Mouse (Mus musculus) granulocyte monocyte progenitor cell, adult 5-6 weeks (primary cell): ENCODE measurements at regions not wholly inside any gene's neighbourhood (a gene's known extent, or its start where the extent isn't known, plus 50 kb on each side); places are given as distances from the start of the nearest gene placed in this dataset.

Experiments used
- ATAC-seq: replicated peaks from 2 replicates; pipeline ENCODE4 v1.8.0; 2016; ENCODE audit warnings: mild to moderate bottlenecking, moderate TSS enrichment, inconsistent platforms; ENCODE audit not compliant: poor library complexity, severe bottlenecking

- peak; percentile 52 for ATAC-seq
Observed at GRCm38 (mm10) chr19:53476768-53477547, 52.0 kb upstream of the Dusp5 start.

- no peak for ATAC-seq
Observed at GRCm38 (mm10) chr19:53469256-53469655, 59.7 kb upstream of the Dusp5 start.

GRCm38 (mm10) chr19:53464681-53465080 lies 64.2 kb upstream of the Dusp5 start:
- ATAC-seq, result peak; percentile 87

- ATAC-seq, result no peak
Observed at GRCm38 (mm10) chr19:53464135-53464534, 64.8 kb upstream of the Dusp5 start.

GRCm38 (mm10) chr19:53461025-53462015 lies 67.6 kb upstream of the Dusp5 start:
- peak; percentile 38 for ATAC-seq

- ATAC-seq, result peak; percentile 23
Observed at GRCm38 (mm10) chr19:53460312-53461024, 68.4 kb upstream of the Dusp5 start.

DNA sequence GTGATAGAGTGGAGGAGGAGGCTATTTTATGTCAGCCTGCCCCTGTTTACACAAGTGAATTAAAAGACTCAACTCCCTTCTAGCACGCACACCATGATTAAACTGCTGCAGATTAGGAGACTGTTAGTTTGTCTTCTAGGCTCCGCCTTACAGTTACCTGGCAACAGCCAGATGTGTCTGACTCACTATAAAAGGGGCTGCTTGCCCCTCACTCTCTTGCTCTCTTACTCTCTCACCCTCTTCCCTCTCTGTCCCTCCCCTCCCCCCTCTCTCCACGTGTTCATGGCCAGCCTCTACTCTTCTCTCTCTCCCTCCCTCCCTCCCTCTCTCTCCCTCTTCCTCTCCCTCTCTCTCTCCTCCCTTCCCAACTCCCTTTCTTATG lies 69.0 kb upstream of the Smndc1 start:
- no peak for ATAC-seq

GRCm38 (mm10) chr19:53458770-53459406 lies 68.5 kb upstream of the Smndc1 start:
- no peak for ATAC-seq

DNA sequence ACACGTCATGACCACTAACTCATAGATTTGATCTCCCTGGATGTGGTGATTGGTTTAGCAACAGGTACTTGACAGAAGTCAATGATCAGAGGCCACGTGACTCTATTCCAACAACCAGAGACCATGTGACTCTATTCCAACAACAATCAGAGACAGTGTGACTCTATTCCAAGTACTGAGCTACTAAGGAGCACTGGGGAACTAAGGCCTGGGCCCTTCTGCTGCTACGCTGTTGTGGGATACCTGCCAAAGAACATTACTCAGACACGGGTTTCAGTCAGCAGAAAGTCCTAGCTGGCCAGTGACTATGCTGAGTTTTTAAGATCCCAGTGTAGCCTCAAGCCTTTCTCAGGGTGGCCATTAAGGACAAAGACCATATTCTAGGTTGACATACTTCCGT lies 66.3 kb upstream of the Smndc1 start:
- no peak for ATAC-seq

GRCm38 (mm10) chr19:53454571-53454970 lies 64.2 kb upstream of the Smndc1 start:
- no peak for ATAC-seq

DNA sequence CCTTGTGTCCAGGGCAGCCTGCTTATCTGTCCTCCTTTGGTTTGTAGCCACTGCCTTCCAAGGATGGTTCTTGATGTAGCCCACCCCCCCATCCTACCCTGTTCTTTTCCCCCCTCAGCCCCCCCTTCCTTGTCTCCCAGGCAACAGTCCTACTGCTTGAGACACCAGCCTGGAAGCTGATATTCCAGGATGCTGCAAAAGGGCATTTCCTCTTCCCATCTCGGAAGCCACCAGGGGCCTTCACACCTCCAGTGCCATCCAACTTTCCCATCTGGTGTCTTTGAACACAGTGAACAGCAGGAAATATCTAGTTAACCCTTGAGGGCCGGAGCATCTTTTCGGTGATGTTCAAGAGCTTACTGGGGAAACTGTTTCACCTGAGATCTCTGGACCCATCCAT lies 63.7 kb upstream of the Smndc1 start:
- no peak for ATAC-seq

DNA sequence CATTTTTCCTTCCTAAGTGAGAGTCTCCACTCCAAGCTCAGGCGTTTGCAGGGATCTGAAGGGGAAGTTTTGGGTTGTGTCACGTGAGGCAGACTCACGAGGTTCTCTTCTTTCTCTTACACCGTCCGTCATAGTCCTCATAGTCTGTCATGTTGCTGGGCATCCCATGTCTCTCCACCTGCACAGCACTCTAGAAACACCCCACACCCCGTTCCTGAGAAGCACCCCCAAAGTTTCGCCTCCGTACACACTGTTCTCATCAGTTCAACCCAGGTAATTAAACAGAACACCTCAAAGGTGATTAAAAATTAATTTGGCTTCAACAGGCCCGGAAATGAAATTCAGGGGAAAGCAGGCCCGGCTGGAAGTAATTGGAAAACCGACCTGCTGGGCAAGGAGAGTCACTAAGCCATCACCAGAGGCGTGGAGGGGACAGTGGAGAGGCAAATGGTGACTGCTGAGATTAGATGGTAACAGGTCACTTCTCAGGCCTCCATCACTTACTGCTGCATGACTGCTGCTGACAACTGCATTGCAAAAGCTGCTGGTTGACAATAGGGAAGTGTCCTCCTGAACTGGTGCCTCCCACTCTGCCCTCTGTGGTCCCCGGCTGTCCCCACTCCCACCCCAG lies 63.1 kb upstream of the Smndc1 start:
- ATAC-seq, result peak; percentile 71

GRCm38 (mm10) chr19:53452360-53452759 lies 62.0 kb upstream of the Smndc1 start:
- no peak for ATAC-seq

DNA sequence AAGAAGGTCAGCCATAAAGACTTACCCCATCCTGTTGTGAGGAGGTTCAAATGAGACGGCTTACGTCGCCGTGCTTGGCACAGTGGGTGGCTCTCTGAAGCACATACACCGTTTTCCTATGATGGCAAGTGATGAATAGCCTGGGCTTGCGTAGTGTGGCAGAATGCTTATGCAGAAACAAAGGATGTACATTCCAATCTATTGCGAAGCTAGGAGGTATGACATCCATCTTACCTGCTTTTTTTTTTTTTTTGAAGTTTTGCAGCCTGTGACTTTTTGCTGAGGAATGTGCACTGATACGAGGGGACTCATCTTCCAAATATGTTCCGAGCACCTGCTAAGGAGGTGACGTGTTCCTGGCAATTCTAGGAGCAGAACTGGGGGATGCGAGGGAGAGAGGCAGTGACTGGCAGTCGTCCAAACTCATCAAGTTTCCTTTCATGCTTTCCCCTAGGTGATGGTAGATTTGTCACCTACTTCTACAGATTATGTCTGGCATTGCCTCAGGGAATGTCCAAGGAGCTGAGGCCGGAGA lies 61.1 kb upstream of the Smndc1 start:
- ATAC-seq, result no peak

DNA sequence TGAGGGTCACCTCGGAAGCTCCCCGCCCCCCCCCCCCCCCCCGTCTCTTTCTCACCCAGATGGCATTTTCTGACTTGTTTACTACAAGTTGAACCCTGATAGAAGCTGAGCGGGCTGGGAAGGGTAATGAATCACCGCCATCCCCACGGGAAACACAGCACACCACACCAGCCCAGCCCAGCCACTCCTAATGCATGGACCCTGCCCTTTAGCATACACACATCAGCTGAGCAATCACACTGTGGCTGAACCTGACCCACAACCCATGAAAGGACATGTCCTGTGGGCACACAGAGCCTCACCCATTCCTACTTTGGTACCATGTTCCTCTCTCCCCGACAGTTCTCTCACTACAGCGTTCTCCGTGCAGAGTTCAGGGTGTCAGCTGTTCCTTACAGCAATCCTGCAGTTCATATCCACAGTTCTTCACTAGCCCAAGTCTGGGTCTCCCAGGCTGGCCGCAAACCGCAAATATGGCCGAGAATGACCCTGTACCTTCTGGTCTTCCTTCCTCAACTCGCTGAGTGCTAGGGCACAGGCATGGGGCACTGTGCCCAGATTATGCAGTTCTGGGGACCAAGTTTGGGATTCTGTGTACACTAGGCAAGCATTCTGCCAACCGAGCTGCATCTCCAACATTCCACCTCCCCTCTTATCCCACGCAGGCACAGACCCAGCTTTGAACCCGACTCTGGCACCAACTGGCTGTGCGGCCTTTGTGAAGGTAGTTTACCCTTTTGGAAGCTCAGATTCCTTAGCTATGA lies 60.4 kb upstream of the Smndc1 start:
- peak; percentile 35 for ATAC-seq

DNA sequence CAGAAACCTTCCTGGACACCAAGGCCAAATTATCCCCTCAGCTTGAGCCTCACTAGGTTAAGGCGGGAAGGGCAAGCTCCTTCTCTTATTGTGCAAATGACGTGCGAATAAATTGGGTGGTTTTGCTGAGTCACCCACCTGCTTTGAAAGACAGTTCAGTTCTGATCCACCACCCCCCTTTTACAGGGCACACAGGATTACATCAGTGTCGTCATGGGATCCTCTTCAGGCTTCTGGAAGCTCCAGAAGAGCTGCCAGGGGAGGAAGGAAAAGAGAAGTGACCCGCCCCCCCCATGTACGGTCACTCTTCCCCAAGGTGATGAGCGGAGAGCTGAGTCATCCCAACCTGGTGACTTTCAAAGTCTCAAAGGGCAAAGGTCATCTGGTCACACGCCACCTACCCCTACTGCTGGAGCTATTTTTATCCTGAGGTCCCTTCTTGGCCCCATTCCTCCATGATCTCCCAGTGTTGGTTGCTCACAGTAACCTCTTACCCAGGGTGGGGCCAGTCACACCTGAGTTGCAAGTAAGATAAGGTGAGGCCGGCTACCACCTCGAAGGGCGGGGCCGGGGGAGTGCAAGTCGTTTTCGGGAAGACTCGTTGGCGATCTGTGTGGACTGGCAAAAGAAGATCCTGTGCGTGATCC lies 58.9 kb upstream of the Smndc1 start:
- peak; percentile 62 for ATAC-seq

DNA sequence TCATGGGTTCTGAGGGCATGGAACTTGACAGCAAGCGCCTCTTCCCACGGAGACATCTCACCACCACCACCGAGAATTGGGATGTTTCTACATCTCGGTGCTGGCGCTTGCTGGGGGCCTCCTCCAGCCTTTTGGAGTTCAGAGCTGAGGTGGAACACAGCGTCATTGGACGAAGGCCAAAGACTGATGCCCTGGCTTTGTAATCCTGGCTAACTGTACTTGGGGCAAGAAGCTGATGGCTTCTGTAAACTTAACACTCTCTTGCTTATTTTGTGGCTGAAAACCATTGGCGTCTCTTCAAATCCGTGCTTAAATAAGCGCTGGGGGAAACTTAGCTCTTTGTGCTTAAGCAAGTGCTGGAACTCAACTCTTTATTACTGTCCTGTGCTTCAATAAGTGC lies 57.8 kb upstream of the Smndc1 start:
- no peak for ATAC-seq

- ATAC-seq, result no peak
Observed at GRCm38 (mm10) chr19:53447754-53448153, 57.4 kb upstream of the Smndc1 start.
